Mouse (Mus musculus) testis, adult 2 months (tissue): ENCODE results near the gene Rnf220.

ENCODE experiments used
- CTCF ChIP-seq: fragments of 200-500 bp; IDR thresholded peaks from 2 replicates; pipeline ENCODE4 v1.5.1; 2012; ENCODE audit warnings: low read depth, mild to moderate bottlenecking, inconsistent platforms, low read length, moderate library complexity; ENCODE audit not compliant: control insufficient read depth, insufficient read depth, insufficient replicate concordance
- POLR2A ChIP-seq: fragments of 200-500 bp; IDR thresholded peaks from 2 replicates; pipeline ENCODE4 v1.6.1; 2012; ENCODE audit warnings: low read depth, mild to moderate bottlenecking, inconsistent platforms, low read length, moderate library complexity; ENCODE audit not compliant: control insufficient read depth

DNA sequence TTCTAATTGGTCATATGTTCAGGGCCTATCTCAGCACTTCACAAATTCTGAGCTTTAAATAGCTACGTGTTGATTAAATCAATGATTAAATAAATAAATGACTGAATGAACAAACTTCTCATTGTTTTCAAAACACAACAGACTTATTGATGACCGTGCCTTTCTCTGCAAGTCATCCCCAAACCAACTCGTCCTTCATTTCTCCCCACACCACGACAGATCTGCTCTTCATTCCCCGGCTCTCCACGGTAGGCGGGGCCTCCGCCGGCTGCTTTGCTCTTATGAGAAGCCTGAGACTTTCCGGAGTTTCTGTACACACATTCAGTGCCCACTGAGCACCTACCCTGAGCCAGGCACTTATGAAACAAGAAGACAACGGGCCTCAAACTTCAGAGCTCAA is 99.7 kb downstream of the Rnf220 start:
- TF ChIP-seq CTCF (no peak), POLR2A (no peak)
